Mouse (Mus musculus) limb, embryonic 13.5 days (tissue): ENCODE results near the gene Senp1. TPM values are rescaled to one million over a fixed set of nuclear protein-coding genes. Genes with fewer than 3 reads are reported as not detected.

Experiments
- ATAC-seq: fragments of 200-750 bp; cut with Nextera tagmentation; 2 replicates; pipeline ENCODE4 v1.8.0; 2017; ENCODE audit warnings: low read depth, moderate number of reproducible peaks, moderate TSS enrichment; ENCODE audit not compliant: low FRiP score
- H3K27ac ChIP-seq: fragments of 300-500 bp; sonication (generic); 2 replicates; pipeline ENCODE4 v1.5.1; 2015; ENCODE audit warnings: inconsistent platforms, mild to moderate bottlenecking, moderate library complexity
- H3K27me3 ChIP-seq: fragments of 300-500 bp; sonication (generic); 2 replicates; pipeline ENCODE4 v1.6.1; 2015; ENCODE audit warnings: mild to moderate bottlenecking, inconsistent platforms
- H3K36me3 ChIP-seq: fragments of 300-500 bp; sonication (generic); 2 replicates; pipeline ENCODE4 v1.6.1; 2015; ENCODE audit warnings: inconsistent platforms, mild to moderate bottlenecking, moderate library complexity
- H3K4me1 ChIP-seq: fragments of 300-500 bp; sonication (generic); 2 replicates; pipeline ENCODE4 v1.6.1; 2015; ENCODE audit warnings: inconsistent platforms
- H3K4me2 ChIP-seq: fragments of 300-500 bp; sonication (generic); replicated peaks from 2 replicates; pipeline ENCODE4 v1.6.1; 2015; ENCODE audit warnings: inconsistent platforms, mild to moderate bottlenecking, moderate library complexity
- H3K4me3 ChIP-seq: fragments of 300-500 bp; sonication (generic); 2 replicates; pipeline ENCODE4 v1.5.1; 2015; ENCODE audit warnings: moderate library complexity, mild to moderate bottlenecking, inconsistent platforms
- H3K9ac ChIP-seq: fragments of 300-500 bp; sonication (generic); 2 replicates; pipeline ENCODE4 v1.6.1; 2015; ENCODE audit warnings: mild to moderate bottlenecking, inconsistent platforms
- H3K9me3 ChIP-seq: fragments of 300-500 bp; sonication (generic); 2 replicates; pipeline ENCODE4 v1.6.1; 2016; ENCODE audit warnings: inconsistent platforms
- WGBS: fragments of 180-500 bp; shearing (Covaris S2); methylation state at CpG from one replicate; pipeline ENCODE4 v1.1.7; 2015; 5-methylcytosine and 5-hydroxymethylcytosine counted together
- polyA plus RNA-seq: library from polyadenylated mRNA; unstranded; fragments of >200 nt; fragmentation: Nextera tagmentation; extraction: Ambion mirVana; gene quantifications from 2 replicates; pipeline ENCODE4 v1.2.1, GENCODE M21; 2015

Senp1 gene
- polyA plus RNA-seq, 1 experiment from 2014 or later = 38.8 TPM

GRCm38 (mm10) chr15:98102401-98102800 lies 8.9 kb upstream of the Senp1 start:
- Histone ChIP-seq H3K9ac (no peak overlapping the region), H3K4me2 (no peak overlapping the region), H3K27ac (no peak overlapping the region), H3K9me3 (no peaks in the 10 kb centered on the region), H3K36me3 (no peaks in the 10 kb centered on the region), H3K4me3 (no peak overlapping the region), H3K4me1 (peaks cover 1% of the 10 kb centered on the region; the same call in 1 of the 2 replicates), H3K27me3 (no peaks in the 10 kb centered on the region)
- ATAC-seq = no peak
- 91% methylated on average over 6 of the region's 6 CpGs for WGBS

DNA sequence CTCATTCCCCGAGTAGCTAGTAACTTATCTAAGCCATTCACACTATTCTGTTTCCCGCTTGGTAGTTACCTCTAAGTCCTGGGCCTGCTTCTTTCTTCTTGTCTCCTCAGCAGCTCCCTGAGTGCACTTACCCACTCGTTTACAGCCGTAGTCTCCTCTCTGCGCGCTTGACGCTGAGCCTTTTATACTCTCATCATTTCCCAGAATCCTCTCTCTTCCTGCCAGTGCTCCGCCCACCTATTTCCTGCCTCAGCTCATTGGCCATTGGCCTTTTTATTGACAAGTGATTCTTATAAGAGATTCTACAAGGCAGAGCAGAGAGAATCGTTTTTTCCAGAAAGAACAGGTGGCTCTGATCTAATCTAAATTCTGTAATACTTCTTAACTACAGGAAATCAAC lies 5.0 kb upstream of the Senp1 start:
- Histone ChIP-seq H3K9ac (no peak overlapping the region), H3K4me2 (no peak overlapping the region), H3K27me3 (no peaks in the 10 kb centered on the region), H3K4me3 (no peak overlapping the region), H3K4me1 (no peaks in the 10 kb centered on the region), H3K9me3 (no peaks in the 10 kb centered on the region), H3K27ac (no peak overlapping the region), H3K36me3 (no peaks in the 10 kb centered on the region)
- ATAC-seq = no peak
- 86% methylated on average over 9 of the region's 9 CpGs for WGBS

GRCm38 (mm10) chr15:98096957-98097356 lies 3.4 kb upstream of the Senp1 start:
- Histone ChIP-seq H3K27me3 (no peaks in the 10 kb centered on the region), H3K36me3 (no peaks in the 10 kb centered on the region), H3K9ac (no peak overlapping the region), H3K4me2 (no peak overlapping the region), H3K9me3 (no peaks in the 10 kb centered on the region), H3K27ac (no peak overlapping the region), H3K4me3 (no peak overlapping the region), H3K4me1 (peaks cover 4% of the 10 kb centered on the region)
- ATAC-seq = no peak
- WGBS = 57% methylated on average over 3 of the region's 3 CpGs

DNA sequence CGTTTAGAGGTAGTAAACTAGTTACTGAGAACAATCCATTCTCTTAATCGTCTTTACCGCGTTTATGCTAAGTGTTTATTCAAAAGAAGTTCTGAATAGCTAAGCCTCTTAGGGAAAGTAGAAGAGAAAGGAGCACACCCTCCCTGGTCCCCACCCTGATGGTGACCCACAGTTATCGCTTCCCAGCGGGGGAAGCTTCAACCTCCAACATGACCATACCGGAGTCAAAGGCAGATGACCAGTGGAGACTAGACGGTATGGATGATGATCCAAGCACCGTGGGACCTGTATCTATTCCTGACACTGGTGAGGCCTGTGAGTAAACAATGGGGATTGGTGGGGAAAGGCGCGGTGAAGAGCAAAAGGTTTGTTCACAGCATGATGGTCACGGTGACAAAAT lies 1.4 kb upstream of the Senp1 start:
- Histone ChIP-seq H3K4me2 (no peak overlapping the region), H3K36me3 (no peaks in the 10 kb centered on the region), H3K9me3 (no peaks in the 10 kb centered on the region), H3K4me1 (peaks cover 12% of the 10 kb centered on the region), H3K4me3 (no peak overlapping the region), H3K9ac (no peak overlapping the region), H3K27me3 (no peaks in the 10 kb centered on the region), H3K27ac (no peak overlapping the region)
- ATAC-seq = no peak
- WGBS = 89% methylated on average over 12 of the region's 12 CpGs

- peak within 1 kb of the TSS; percentile 94 for H3K9ac ChIP-seq
- under 1% methylated on average over 30 of the region's 30 CpGs for WGBS
- H3K4me1 ChIP-seq = peaks cover 12% of the 10 kb centered on the region
- H3K27ac ChIP-seq = peak within 1 kb of the TSS; percentile 95
- peak within 1 kb of the TSS; percentile 71 for H3K4me2 ChIP-seq
- no peaks in the 10 kb centered on the region for H3K9me3 ChIP-seq
- H3K4me3 ChIP-seq = peak within 1 kb of the TSS; percentile 94
- peak; percentile 4; the same call in 1 of the 2 replicates for ATAC-seq
- H3K27me3 ChIP-seq = no peaks in the 10 kb centered on the region
- peaks cover 13% of the 10 kb centered on the region for H3K36me3 ChIP-seq
Observed at GRCm38 (mm10) chr15:98092372-98093120, 998 bp downstream of the Senp1 start, which contains the start of gene Pfkm. TSS of gene Pfkm (plus strand) at chr15:98092589.

DNA sequence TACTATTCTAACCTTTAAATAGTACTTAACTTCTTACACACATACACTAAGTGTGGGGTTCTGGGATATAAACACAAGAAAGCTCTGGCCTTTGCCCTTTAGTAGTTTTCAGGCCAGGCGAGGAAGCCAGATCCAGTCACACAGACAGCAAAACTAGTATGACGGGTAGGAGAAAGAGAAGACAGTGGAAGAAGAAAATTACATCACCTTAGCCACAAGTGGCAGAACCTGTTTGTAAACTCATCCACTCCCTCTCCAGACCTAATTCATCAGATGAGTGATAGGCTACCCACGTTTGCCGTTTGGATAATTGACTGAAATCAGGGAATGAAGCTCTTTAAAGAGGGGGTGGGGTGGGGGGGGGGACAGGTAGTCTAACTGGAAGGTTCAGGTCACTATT lies 1.7 kb downstream of the Senp1 start:
- Histone ChIP-seq H3K4me1 (peaks cover 12% of the 10 kb centered on the region), H3K27me3 (no peaks in the 10 kb centered on the region), H3K4me2 (peak overlapping the region; percentile 71), H3K27ac (no peak overlapping the region), H3K9me3 (no peaks in the 10 kb centered on the region), H3K36me3 (peaks cover 13% of the 10 kb centered on the region), H3K9ac (peak overlapping the region; percentile 94), H3K4me3 (peak overlapping the region; percentile 94)
- WGBS = 41% methylated on average over 4 of the region's 4 CpGs
- no peak for ATAC-seq

GRCm38 (mm10) chr15:98089421-98090183 lies 3.9 kb downstream of the Senp1 start:
- peaks cover 12% of the 10 kb centered on the region for H3K4me1 ChIP-seq
- no peak overlapping the region for H3K9ac ChIP-seq

DNA sequence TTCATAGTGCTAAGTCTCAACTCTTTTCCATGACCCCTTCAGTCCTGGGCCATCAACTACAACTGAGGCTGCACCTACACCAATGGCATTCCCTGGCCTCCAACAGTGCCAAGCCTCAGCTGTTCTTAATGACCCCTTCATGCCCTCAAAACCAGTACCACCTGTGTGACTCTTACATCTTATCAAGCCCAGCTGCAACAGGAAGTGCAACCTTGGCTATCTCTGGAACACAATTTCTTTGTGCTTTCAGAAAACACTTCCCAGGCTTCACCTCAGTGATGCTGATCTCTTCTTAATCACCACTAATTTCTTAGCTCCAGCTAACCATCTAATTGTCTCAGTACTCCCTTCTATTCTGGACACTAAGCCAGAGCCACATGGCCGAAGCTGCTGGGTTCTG lies 4.7 kb downstream of the Senp1 start:
- Histone ChIP-seq H3K4me3 (no peak overlapping the region), H3K27me3 (no peaks in the 10 kb centered on the region), H3K9me3 (no peaks in the 10 kb centered on the region), H3K9ac (no peak overlapping the region), H3K4me2 (no peak overlapping the region), H3K36me3 (peaks cover 36% of the 10 kb centered on the region), H3K4me1 (peaks cover 12% of the 10 kb centered on the region), H3K27ac (no peak overlapping the region)
- no peak for ATAC-seq
- WGBS = 75% methylated on average over 1 of the region's 1 CpGs

More at GRCm38 (mm10) chr15:98089421-98090183, 3.9 kb downstream of the Senp1 start:
- ATAC-seq = no peak
- Histone ChIP-seq H3K4me3 (no peak overlapping the region), H3K27ac (no peak overlapping the region), H3K9me3 (no peaks in the 10 kb centered on the region), H3K4me2 (no peak overlapping the region), H3K27me3 (no peaks in the 10 kb centered on the region), H3K36me3 (peaks cover 31% of the 10 kb centered on the region)
- WGBS = 73% methylated on average over 9 of the region's 9 CpGs

DNA sequence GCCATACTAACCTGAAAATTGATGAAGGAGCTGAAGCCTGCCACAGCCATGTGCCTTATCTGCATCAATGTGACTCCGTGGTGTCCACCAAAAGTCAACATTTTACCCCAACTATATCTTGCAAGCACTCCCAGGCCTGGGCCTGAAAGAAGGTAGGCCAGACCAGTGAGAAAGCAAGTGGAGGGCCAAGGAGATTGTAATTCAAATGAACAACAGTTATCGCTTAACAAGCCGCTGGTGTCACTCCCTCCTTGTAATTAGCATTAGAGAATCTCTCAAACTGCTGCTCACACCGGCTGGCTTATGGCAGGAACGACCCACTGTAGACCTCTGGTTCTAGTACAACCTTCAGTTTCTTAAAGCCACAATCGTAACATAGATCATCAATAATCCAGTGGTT lies 16.6 kb downstream of the Senp1 start:
- no peaks in the 10 kb centered on the region for H3K4me1 ChIP-seq
- no peak overlapping the region for H3K4me2 ChIP-seq
- H3K36me3 ChIP-seq = peaks cover 76% of the 10 kb centered on the region
- H3K9me3 ChIP-seq = no peaks in the 10 kb centered on the region
- H3K27me3 ChIP-seq = no peaks in the 10 kb centered on the region
- WGBS = 87% methylated on average over 6 of the region's 6 CpGs
- H3K27ac ChIP-seq = no peak overlapping the region
- H3K9ac ChIP-seq = no peak overlapping the region
- ATAC-seq = no peak
- H3K4me3 ChIP-seq = no peak overlapping the region

- Histone ChIP-seq H3K4me1 (no peaks in the 10 kb centered on the region), H3K4me3 (no peak overlapping the region), H3K9me3 (no peaks in the 10 kb centered on the region), H3K36me3 (peaks cover 77% of the 10 kb centered on the region), H3K27me3 (no peaks in the 10 kb centered on the region), H3K9ac (no peak overlapping the region), H3K27ac (no peak overlapping the region), H3K4me2 (no peak overlapping the region)
- 91% methylated on average over 16 of the region's 16 CpGs for WGBS
- ATAC-seq = no peak
Observed at GRCm38 (mm10) chr15:98075034-98075433, 18.5 kb downstream of the Senp1 start.

DNA sequence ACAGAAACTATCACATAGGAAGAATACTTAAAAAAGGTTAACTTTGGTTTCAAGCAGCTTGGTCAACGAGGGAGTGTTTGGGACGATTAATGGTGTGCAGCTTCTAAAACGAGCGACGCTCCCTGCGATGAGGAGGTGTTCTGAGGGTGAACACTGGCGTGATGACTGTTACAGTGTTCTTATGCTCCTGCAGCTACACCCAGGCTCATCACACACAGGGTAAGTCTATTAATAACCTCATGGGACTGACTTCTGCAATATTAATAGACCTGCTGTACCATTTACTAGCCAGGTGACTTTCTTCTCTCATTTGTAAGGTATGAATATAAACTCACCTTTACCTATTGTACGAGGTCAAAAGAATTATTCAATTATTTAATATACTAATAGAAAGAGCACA lies 19.0 kb downstream of the Senp1 start:
- Histone ChIP-seq H3K4me2 (no peak overlapping the region), H3K4me3 (no peak overlapping the region), H3K36me3 (peaks cover 79% of the 10 kb centered on the region), H3K27me3 (no peaks in the 10 kb centered on the region), H3K27ac (no peak overlapping the region), H3K4me1 (no peaks in the 10 kb centered on the region), H3K9me3 (no peaks in the 10 kb centered on the region), H3K9ac (no peak overlapping the region)
- 88% methylated on average over 8 of the region's 8 CpGs for WGBS
- ATAC-seq = no peak

- no peak overlapping the region for H3K27ac ChIP-seq
- peaks cover 68% of the 10 kb centered on the region for H3K36me3 ChIP-seq
- H3K9ac ChIP-seq = no peak overlapping the region
- H3K27me3 ChIP-seq = no peaks in the 10 kb centered on the region
- H3K9me3 ChIP-seq = no peaks in the 10 kb centered on the region
- no peak overlapping the region for H3K4me3 ChIP-seq
- WGBS = 80% methylated on average over 3 of the region's 3 CpGs
- H3K4me2 ChIP-seq = no peak overlapping the region
- no peaks in the 10 kb centered on the region for H3K4me1 ChIP-seq
- no peak for ATAC-seq
Observed at GRCm38 (mm10) chr15:98070376-98070775, 23.2 kb downstream of the Senp1 start.
